Mouse (Mus musculus) neural tube, embryonic 12.5 days (tissue): ENCODE results near the gene Dusp12. TPM values are rescaled to one million over a fixed set of nuclear protein-coding genes. Genes with fewer than 3 reads are reported as not detected.

Source experiments
- ATAC-seq: fragments of 200-750 bp; cut with Nextera tagmentation; 2 replicates; pipeline ENCODE4 v1.8.0; 2017; ENCODE audit warnings: low read depth, mild to moderate bottlenecking, moderate TSS enrichment, moderate library complexity; ENCODE audit not compliant: low FRiP score
- H3K27ac ChIP-seq: fragments of 300-500 bp; sonication (generic); 2 replicates; pipeline ENCODE4 v1.5.1; 2016
- H3K27me3 ChIP-seq: fragments of 300-500 bp; sonication (generic); replicated peaks from 2 replicates; pipeline ENCODE4 v1.6.1; 2016; ENCODE audit warnings: mild to moderate bottlenecking
- H3K36me3 ChIP-seq: fragments of 300-500 bp; sonication (generic); 2 replicates; pipeline ENCODE4 v1.6.1; 2016; ENCODE audit warnings: mild to moderate bottlenecking
- H3K4me1 ChIP-seq: fragments of 300-500 bp; sonication (generic); 2 replicates; pipeline ENCODE4 v1.6.1; 2016
- H3K4me2 ChIP-seq: fragments of 300-500 bp; sonication (generic); replicated peaks from 2 replicates; pipeline ENCODE4 v1.6.1; 2016; ENCODE audit warnings: mild to moderate bottlenecking
- H3K4me3 ChIP-seq: fragments of 300-500 bp; sonication (generic); 2 replicates; pipeline ENCODE4 v1.5.1; 2016
- H3K9ac ChIP-seq: fragments of 300-500 bp; sonication (generic); 2 replicates; pipeline ENCODE4 v1.6.1; 2016; ENCODE audit warnings: mild to moderate bottlenecking
- H3K9me3 ChIP-seq: fragments of 300-500 bp; sonication (generic); 2 replicates; pipeline ENCODE4 v1.6.1; 2016; ENCODE audit warnings: mild to moderate bottlenecking
- WGBS: fragments of 180-500 bp; shearing (Covaris S2); methylation state at CpG from one replicate; pipeline ENCODE4 v1.1.7; 2016; 5-methylcytosine and 5-hydroxymethylcytosine counted together
- polyA plus RNA-seq: library from polyadenylated mRNA; unstranded; fragments of >200 nt; fragmentation: Nextera tagmentation; extraction: Ambion mirVana; gene quantifications from 2 replicates; pipeline ENCODE4 v1.2.1, GENCODE M21; 2016

The Dusp12 gene
- polyA plus RNA-seq, 1 experiment from 2014 or later, result 34.1 TPM

DNA sequence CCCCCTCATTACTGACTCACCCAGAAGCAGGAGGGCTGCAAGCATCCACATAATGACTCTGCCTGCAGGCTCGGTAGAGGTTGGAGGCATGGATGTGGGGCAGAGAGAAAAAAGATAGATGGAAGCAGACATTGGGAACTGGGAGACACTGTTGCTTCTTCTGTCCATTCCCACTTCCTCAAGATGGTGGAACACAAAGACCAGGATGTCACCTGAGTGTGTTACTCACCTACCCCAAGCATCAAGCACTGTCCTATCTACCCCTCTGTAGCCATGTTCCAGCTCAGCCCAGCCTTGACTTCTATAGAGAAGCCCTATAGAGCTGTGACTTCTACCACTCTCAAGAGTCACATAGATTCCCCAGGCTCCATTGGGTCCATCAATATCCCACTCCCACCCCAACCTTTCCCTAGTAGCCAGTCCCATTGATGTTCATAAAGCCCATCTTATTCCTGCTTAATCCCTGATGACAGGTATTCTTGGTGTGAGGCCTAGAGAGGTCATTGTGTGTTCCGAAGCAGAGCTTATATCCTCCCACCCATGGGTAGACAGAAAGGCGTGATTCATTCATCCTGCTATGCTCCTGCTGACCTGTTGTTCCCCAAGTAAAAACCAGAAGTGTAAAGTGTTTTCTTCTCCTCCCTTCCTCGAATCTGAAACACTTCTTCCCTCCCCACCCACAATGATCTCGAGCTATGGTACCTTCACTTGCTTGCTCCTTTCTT is 27.7 kb upstream of the Dusp12 start, which contains the start of gene Fcrlb:
Gene Fcrlb (minus strand): TSS at position 51 of the 725 bp plus-strand sequence.
- Histone ChIP-seq H3K4me2 (no peak within 1 kb of the TSS), H3K4me1 (peaks cover 6% of the 10 kb centered on the region), H3K27ac (no peak within 1 kb of the TSS), H3K27me3 (peaks cover 24% of the 10 kb centered on the region), H3K9me3 (no peaks in the 10 kb centered on the region), H3K36me3 (no peaks in the 10 kb centered on the region), H3K4me3 (no peak within 1 kb of the TSS), H3K9ac (no peak within 1 kb of the TSS)
- ATAC-seq, result no peak
- 79% methylated on average over 5 of the region's 5 CpGs for WGBS

DNA sequence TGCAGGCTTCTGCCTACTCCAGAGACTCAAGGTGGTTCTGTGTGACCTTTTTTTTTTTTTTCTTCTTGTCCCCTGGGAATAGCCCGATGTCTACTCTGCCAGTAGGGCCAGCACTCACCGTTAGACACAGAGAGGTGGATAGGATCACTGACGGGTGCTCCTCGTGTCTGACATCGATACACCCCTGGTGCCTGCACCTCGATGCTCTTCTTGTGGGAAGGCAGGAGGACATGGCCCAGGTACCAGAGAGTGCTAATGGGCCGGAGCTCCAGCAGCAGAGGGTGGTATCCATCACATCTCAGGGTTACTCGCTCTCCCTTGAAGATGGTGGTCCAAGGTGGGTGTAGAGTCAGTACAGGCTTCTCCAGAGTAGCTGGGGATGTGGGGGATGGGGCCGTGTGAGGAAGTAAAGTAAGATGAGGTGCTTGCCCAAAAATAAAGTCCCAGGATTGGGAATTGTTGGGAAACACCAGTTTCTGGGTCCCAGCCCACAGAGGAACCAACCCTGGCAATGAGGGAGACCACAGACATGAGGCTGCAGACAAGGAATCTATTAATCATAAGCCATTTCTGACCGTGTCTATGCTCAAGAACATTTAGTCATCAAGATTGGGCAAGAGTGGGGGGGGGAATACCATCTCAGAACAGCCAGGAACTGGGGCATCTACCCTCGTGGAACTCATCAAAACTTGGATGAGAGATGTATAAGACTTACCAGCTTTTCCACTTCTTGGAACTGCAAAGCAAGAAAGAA is 26.7 kb upstream of the Dusp12 start:
- Histone ChIP-seq H3K4me1 (peaks cover 9% of the 10 kb centered on the region), H3K27me3 (peaks cover 34% of the 10 kb centered on the region), H3K36me3 (no peaks in the 10 kb centered on the region), H3K4me2 (no peak overlapping the region), H3K9ac (no peak overlapping the region), H3K27ac (no peak overlapping the region), H3K4me3 (no peak overlapping the region), H3K9me3 (no peaks in the 10 kb centered on the region)
- ATAC-seq, result no peak
- WGBS, result 87% methylated on average over 11 of the region's 11 CpGs

DNA sequence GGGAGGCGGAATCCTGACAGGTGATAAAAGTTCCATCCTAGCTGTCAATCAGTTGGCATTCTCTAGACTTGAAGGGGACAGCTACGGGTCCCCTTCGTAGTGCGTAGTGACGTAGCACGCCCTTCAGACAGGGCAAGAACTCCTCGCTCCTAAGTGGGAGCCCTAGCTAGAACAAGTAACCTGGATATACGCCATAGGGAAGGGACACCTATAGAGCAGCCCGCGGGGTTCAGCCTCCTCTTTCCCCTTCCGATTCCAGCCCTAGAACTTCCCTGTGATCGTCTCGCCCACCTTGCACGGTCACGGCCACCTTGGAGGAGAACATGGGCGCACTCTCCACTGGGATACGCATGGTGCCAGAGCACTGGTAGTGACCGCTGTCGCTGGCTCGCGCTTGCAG is 23.0 kb upstream of the Dusp12 start:
- peaks cover 51% of the 10 kb centered on the region for H3K27me3 ChIP-seq

DNA sequence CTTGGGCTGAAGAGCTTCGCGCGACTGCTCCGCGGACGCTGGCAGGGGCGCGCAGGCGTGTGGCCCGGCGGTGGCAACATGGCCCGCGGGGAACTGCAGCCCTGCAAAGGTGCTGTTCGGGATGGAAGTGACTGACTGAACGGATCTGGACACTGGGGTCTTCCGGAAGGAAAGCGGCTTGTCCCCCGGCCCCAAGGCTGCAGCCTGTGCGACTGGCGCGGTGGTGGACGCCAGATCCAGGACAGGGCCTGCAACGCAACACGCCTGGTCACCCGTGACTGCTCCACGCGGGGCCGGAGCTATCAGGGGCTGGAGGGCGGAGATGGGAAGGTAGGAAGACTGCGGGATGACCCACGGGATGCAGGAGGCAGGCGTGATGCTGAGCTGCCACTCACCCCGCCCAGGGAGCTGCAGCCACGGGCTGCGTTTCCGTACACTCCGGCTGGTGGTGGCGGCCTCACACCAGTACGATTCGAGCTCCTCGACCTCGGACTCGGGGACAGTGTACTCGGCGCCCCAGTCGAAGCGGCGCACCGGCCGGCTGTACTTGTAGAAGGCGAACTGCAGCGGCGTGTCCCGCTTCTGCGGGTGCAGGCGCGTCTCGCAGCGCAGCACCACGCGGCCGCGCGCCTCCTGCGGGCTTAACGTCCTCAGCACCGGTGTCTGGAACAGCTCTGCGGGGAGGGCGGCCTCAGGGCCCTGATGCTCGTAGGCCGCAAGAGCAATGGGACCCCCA is 22.3 kb upstream of the Dusp12 start:
- under 1% methylated on average over 71 of the region's 71 CpGs for WGBS
- H3K4me2 ChIP-seq, result peak overlapping the region; percentile 91
- ATAC-seq, result peak; percentile 83
- H3K9ac ChIP-seq, result peak overlapping the region; percentile 62
- H3K4me1 ChIP-seq, result peaks cover 9% of the 10 kb centered on the region
- no peak overlapping the region for H3K27ac ChIP-seq
- H3K4me3 ChIP-seq, result peak overlapping the region; percentile 49
- peaks cover 51% of the 10 kb centered on the region for H3K27me3 ChIP-seq
- H3K36me3 ChIP-seq, result no peaks in the 10 kb centered on the region
- H3K9me3 ChIP-seq, result no peaks in the 10 kb centered on the region

More for the DNA sequence above, 23.0 kb upstream of the Dusp12 start:
- no peaks in the 10 kb centered on the region for H3K36me3 ChIP-seq
- H3K4me2 ChIP-seq, result peak overlapping the region; percentile 91
- H3K9ac ChIP-seq, result 0 out of 2 replicates have a peak overlapping the region, but pooled peaks have one; percentile 62
- peaks cover 9% of the 10 kb centered on the region for H3K4me1 ChIP-seq
- ATAC-seq, result peak; percentile 55
- peak overlapping the region; percentile 49 for H3K4me3 ChIP-seq
- H3K9me3 ChIP-seq, result no peaks in the 10 kb centered on the region
- H3K27ac ChIP-seq, result no peak overlapping the region
- 3% methylated on average over 21 of the region's 21 CpGs for WGBS

DNA sequence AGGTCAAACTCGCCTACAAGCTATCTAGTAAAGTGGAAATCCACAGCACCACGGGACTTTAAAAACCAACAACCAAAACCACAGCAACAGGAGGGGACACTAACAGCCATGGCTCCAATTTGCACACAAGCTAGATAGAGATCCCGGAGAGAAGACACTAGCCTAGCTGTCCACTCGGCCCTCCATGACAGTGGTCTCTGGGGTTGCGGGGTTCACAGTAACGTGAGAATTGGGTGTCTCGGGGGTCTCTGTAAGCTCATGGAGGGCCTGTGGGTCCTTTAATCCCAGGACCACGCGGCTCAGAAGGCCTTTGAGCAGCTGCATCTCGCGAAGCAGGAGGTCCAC is 21.7 kb upstream of the Dusp12 start:
- peak overlapping the region; percentile 62 for H3K9ac ChIP-seq
- no peaks in the 10 kb centered on the region for H3K36me3 ChIP-seq
- H3K27ac ChIP-seq, result no peak overlapping the region
- WGBS, result 20% methylated on average over 11 of the region's 11 CpGs
- H3K4me2 ChIP-seq, result peak overlapping the region; percentile 91
- H3K9me3 ChIP-seq, result no peaks in the 10 kb centered on the region
- ATAC-seq, result no peak
- H3K27me3 ChIP-seq, result peaks cover 51% of the 10 kb centered on the region
- peaks cover 9% of the 10 kb centered on the region for H3K4me1 ChIP-seq
- H3K4me3 ChIP-seq, result peak overlapping the region; percentile 49

DNA sequence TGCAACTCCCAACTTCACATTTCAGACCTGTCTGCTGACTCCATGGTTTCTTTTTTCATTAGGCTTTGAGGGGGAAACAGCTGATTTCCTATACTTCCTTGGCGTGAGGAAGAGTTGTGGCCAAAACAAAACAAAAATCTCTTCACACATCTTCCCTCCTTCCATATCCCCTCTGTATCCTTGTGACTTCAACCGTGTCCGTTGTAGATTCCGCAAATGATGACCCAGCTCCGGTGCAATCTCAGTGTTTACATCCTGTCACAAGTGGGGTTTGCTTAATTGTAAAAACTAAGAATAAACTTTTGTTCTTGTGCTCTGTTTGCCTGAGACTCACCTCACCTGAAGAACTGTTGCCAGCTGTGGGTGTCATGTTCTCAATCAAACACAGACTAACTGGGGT is 18.1 kb upstream of the Dusp12 start:
- no peak for ATAC-seq
- 82% methylated on average over 5 of the region's 5 CpGs for WGBS
- Histone ChIP-seq H3K4me2 (no peak overlapping the region), H3K27me3 (peaks cover 31% of the 10 kb centered on the region), H3K9ac (no peak overlapping the region), H3K9me3 (no peaks in the 10 kb centered on the region), H3K27ac (no peak overlapping the region), H3K36me3 (no peaks in the 10 kb centered on the region), H3K4me1 (peaks cover 7% of the 10 kb centered on the region), H3K4me3 (no peak overlapping the region)

DNA sequence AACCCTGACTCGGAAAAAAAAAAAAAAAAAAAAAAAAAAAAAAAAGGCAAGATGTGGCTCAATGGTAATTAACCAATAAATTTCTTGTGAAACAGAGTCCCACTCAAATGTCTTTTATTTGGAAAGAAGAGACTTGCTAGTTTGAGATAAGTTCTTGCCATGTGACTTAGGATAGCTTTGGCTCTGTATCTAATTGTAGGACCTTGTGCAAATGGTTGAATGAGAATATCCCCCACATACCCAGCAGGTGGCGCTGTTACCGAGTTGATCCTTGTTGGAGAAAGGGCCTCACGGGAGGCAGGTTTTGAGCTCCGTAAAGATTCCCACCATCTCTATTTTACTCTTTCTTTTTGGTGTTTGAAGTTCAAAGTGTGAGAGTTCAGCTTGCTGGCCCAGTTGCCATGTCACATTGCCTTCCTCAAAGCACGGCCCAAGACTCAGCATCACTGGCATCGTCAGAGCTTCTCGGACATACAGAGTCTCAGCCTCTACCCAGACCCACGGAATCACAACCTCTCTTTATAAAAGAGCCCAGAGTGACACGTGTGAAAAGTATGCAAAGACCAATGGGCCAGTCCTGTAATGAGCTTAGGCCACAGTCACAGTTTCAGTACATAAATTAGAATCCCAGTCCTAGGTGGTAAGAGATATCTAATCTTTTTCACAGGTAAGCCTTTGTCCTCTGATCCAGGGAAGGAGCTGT is 16.3 kb upstream of the Dusp12 start:
- Histone ChIP-seq H3K4me3 (no peak overlapping the region), H3K27ac (no peak overlapping the region), H3K9me3 (no peaks in the 10 kb centered on the region), H3K27me3 (peaks cover 13% of the 10 kb centered on the region), H3K36me3 (no peaks in the 10 kb centered on the region), H3K4me1 (no peaks in the 10 kb centered on the region), H3K4me2 (peak overlapping the region; percentile 35), H3K9ac (no peak overlapping the region)
- ATAC-seq, result peak; percentile 50; the same call in 1 of the 2 replicates
- 32% methylated on average over 10 of the region's 10 CpGs for WGBS

DNA sequence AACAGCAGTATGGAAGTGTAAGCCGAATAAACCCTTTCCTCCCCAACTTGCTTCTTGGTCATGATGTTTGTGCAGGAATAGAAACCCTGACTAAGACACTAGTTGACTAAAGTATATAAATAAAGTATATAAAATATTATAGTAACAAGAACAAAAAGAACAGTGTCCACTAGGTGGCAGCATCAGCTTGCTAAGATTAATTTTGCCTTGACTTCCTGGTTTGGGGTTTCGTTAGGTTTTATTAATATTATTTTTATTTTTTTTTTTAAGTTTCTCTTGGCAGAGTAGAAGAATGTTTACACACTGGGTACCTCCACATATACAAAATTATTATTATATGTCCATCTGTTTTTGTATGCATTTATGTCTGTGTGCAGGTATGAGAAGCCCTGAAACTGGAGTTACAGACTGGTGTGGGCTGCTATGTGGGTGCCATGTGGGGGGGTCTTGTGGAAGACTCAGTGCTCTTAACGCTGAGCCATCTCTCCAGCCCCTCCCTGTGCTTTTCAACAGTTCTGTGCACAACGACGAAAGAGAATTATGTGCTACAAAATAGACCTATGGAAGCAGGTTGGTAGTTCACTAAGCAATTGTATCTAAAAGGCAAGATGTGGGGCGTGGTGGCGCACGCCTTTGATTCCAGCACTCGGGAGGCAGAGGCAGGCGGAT is 15.6 kb upstream of the Dusp12 start:
- no peak overlapping the region for H3K4me3 ChIP-seq
- WGBS, result 38% methylated on average over 10 of the region's 10 CpGs
- no peak overlapping the region for H3K9ac ChIP-seq
- H3K27ac ChIP-seq, result no peak overlapping the region
- no peaks in the 10 kb centered on the region for H3K4me1 ChIP-seq
- H3K36me3 ChIP-seq, result no peaks in the 10 kb centered on the region
- peak overlapping the region; percentile 26; the same call in 1 of the 2 replicates for H3K4me2 ChIP-seq
- peaks cover 6% of the 10 kb centered on the region for H3K27me3 ChIP-seq
- H3K9me3 ChIP-seq, result no peaks in the 10 kb centered on the region
- ATAC-seq, result no peak; the same call in 1 of the 2 replicates

DNA sequence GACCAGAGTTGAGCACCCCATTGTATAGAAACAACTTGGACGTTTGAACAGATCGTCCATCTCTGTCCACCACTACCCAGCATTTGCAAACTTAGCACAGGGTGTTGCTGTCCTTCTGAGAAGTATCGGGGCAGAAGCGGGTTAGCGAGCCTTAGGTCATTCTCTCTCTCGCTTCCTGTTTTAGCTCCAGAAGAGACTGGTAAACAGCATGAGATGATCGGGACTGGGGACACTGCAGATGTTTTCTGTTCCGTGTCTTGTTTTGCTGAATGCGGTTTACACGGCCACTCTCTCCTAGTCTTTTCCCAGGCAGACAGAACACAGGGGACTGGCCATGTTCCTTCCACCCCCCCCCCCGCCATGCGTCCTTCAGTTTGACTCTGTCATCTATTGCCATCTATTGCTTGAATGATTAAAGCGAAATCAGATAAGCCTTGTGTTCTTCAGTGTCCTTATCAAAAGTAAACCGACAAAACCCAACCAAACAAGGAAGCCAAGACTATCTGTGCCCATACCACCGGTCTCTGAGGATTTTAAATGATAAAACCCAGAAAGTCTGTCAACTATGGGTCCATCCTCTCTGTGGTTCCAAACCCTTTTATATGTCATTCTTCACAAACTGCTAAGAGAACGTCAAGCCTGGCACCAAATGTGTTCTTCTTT is 13.2 kb upstream of the Dusp12 start:
- no peak overlapping the region for H3K4me3 ChIP-seq
- ATAC-seq, result no peak
- no peak overlapping the region for H3K4me2 ChIP-seq
- 76% methylated on average over 16 of the region's 16 CpGs for WGBS
- H3K4me1 ChIP-seq, result no peaks in the 10 kb centered on the region
- no peak overlapping the region for H3K27ac ChIP-seq
- no peak overlapping the region for H3K9ac ChIP-seq
- no peaks in the 10 kb centered on the region for H3K36me3 ChIP-seq
- H3K27me3 ChIP-seq, result no peaks in the 10 kb centered on the region; the same call in 1 of the 2 replicates
- no peaks in the 10 kb centered on the region for H3K9me3 ChIP-seq

DNA sequence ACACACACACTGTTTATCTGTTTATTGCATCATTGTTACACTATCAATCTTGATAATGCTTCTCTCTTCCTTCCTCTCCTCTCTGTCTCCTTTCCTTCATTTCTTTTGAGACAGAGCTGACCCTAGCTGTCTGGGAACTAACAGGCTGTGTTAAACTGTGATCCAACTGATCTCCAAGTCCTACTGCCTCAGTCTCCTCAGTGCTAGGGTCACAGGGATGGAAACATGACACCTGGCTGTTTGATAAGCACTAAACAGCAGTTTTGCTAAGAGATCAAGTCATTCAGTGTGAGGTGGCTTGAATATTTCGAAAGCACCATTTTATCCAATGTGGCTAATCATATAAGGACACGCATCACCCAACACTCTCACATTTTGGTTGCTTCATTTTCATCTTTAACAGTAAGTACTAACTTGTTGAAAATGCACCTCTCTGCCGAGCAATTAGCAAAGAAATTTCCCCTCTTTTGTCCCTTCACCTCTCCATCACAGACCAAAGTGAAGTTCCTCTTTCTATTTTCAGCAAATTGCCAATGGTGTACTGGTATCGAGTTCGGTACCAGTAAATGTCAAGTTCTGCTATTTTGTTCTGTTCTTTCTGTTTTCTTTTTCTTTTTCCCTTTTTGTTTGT is 11.4 kb upstream of the Dusp12 start:
- no peak for ATAC-seq
- Histone ChIP-seq H3K36me3 (no peaks in the 10 kb centered on the region), H3K4me2 (no peak overlapping the region), H3K9me3 (no peaks in the 10 kb centered on the region), H3K4me1 (no peaks in the 10 kb centered on the region), H3K4me3 (no peak overlapping the region), H3K27ac (no peak overlapping the region), H3K27me3 (no peaks in the 10 kb centered on the region), H3K9ac (no peak overlapping the region)
- 87% methylated on average over 5 of the region's 5 CpGs for WGBS
